Mouse (Mus musculus) megakaryocyte-erythroid progenitor cell, adult 5-6 weeks (primary cell): ENCODE measurements around the gene Sycp1. TPM values are rescaled to one million over a fixed set of nuclear protein-coding genes. Genes with fewer than 3 reads are reported as not detected.

Experiments
- ATAC-seq: replicated peaks from 2 replicates; pipeline ENCODE4 v1.8.0; 2016; ENCODE audit warnings: mild to moderate bottlenecking, inconsistent platforms; ENCODE audit not compliant: severe bottlenecking, poor library complexity, low FRiP score, low TSS enrichment
- total RNA-seq, 2 experiments: library from RNA; stranded (forward) in 1 of 2; stranded (reverse) in 1 of 2; fragments of 200-1000, 215-1000 nt in 1 of 2; fragments of >200 nt in 1 of 2; fragmentation: Nextera tagmentation in 1 of 2; gene quantifications; 2 replicates each; pipeline ENCODE4 v1.2.3; 2014 to 2017

Sycp1 gene
- total RNA-seq, 2 experiments from 2014 or later, result not detected

DNA sequence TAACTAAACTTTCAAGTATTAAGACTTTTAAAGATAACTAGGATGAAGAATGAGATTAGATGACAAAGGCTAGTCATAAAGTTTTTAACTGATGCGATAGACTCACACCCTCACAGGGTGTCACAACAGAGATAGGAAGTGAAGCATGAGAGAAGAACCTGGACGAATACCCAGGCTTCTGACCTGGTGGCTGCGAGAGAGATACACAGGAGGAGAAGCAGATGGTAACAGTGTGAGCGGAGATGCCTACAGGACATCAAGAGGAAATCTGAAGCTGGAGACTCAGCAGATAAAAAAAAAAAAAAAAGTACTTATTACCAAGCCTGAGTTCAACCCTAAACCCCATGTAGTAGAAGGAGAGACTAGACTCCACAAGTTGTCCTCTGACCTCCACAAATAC is 162.9 kb downstream of the Sycp1 start:
- no peak for ATAC-seq

Other genes starting within 250 kb of the Sycp1 start
- gene Tspan2, start 201.6 kb downstream of the Sycp1 start, total RNA-seq (2014; fragmentation: Nextera tagmentation), result 1.3 and 1.6 TPM in 2 replicates
- 1.0 TPM in 1 of 2 replicates, not detected in the other for gene Tspan2, start 201.6 kb downstream of the Sycp1 start, total RNA-seq (2017)
- not detected in 2 replicates for gene Tshb, start 153.4 kb downstream of the Sycp1 start, total RNA-seq (2014; fragmentation: Nextera tagmentation)
- not detected in 2 replicates for gene Tshb, start 153.4 kb downstream of the Sycp1 start, total RNA-seq (2017)
- gene Nr1h5, start 28.0 kb upstream of the Sycp1 start, total RNA-seq (2014; fragmentation: Nextera tagmentation), result not detected in 2 replicates
- gene Nr1h5, start 28.0 kb upstream of the Sycp1 start, total RNA-seq (2017), result not detected in 2 replicates
- gene Sike1, start 59.6 kb upstream of the Sycp1 start, total RNA-seq (2014; fragmentation: Nextera tagmentation), result 15.9 and 25.6 TPM in 2 replicates
- 15.1 and 23.5 TPM in 2 replicates for gene Sike1, start 59.6 kb upstream of the Sycp1 start, total RNA-seq (2017)
- gene Csde1, start 84.3 kb upstream of the Sycp1 start, total RNA-seq (2014; fragmentation: Nextera tagmentation), result 225 and 272 TPM in 2 replicates
- 502 and 648 TPM in 2 replicates for gene Csde1, start 84.3 kb upstream of the Sycp1 start, total RNA-seq (2017)
- 76.5 and 84.3 TPM in 2 replicates for gene Nras, start 122.2 kb upstream of the Sycp1 start, total RNA-seq (2014; fragmentation: Nextera tagmentation)
- 62.4 and 113 TPM in 2 replicates for gene Nras, start 122.2 kb upstream of the Sycp1 start, total RNA-seq (2017)
- 1.7 TPM in 1 of 2 replicates, not detected in the other for gene Ampd1, start 137.9 kb upstream of the Sycp1 start, total RNA-seq (2014; fragmentation: Nextera tagmentation)
- gene Ampd1, start 137.9 kb upstream of the Sycp1 start, total RNA-seq (2017), result not detected in 2 replicates
- gene Dennd2c, start 166.5 kb upstream of the Sycp1 start, total RNA-seq (2014; fragmentation: Nextera tagmentation), result 4.0 and 4.9 TPM in 2 replicates
- 2.0 and 2.4 TPM in 2 replicates for gene Dennd2c, start 166.5 kb upstream of the Sycp1 start, total RNA-seq (2017)
- gene Bcas2, start 235.6 kb upstream of the Sycp1 start, total RNA-seq (2014; fragmentation: Nextera tagmentation), result 134 and 143 TPM in 2 replicates
- 260 and 277 TPM in 2 replicates for gene Bcas2, start 235.6 kb upstream of the Sycp1 start, total RNA-seq (2017)